Mouse (Mus musculus): Measurements from ENCODE around the gene Rnpepl1. TPM values are rescaled to one million over a fixed set of nuclear protein-coding genes. Genes with fewer than 3 reads are reported as not detected.

Rnpepl1 gene
- 100 to 1,000 TPM; 112 to 115 TPM for total RNA-seq (2023)

DNA sequence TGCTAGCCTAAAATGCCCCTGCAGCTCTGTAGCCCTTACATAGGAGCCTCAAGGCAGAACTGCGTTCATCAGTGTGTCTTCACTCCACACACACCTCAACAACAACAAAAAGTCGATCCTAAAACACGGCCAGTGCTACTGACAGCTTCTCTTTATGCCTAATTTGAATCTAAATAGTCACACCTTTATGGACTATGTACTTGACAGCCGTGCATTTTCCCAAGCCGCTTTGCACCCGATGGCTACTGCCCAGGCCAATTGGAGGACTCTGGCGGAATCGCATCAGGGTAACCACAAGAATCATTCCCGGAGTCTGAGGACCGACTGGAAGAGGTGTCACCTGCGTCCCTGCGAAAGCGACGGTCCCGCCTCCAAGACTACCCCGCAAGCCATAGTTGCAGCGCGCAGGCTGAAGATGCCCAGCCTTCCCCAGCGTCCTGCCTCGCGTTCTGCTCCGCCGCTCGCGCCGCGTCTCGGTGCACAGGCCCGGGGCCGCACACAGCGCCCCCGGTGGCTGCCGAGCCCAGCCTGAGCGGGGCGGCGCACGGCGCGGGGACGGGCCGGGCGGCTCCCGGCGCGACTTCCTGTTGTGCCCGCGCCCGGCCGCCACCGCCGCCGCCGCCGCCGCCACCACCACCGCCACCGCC is at the start of gene Rnpepl1:
Gene Rnpepl1, plus strand, starts transcription at position 545 of the 647 bp plus-strand sequence.

DNA sequence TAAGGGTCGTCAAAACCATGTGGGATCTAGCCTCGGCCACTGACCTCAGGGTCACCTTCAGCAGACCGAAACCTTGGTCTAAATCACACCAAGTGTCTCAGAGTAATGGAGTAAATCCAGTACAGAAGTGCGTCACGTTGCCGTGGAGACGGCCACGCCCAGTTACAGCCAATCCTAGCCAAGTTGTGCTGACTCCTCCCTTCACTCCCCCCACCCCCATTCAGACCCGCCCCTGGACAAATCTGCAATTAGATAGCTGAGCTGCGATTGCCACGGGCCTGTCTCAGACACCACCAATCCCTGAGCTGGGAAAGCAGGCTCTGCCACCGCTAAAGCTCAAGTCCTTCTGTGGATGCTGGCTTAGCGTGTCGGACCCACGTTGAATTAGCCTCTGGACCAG is 7.8 kb upstream of the Rnpepl1 start, which contains the start of gene Ankmy1:
Gene Ankmy1, minus strand, starts transcription at position 121 of the 400 bp plus-strand sequence.

DNA sequence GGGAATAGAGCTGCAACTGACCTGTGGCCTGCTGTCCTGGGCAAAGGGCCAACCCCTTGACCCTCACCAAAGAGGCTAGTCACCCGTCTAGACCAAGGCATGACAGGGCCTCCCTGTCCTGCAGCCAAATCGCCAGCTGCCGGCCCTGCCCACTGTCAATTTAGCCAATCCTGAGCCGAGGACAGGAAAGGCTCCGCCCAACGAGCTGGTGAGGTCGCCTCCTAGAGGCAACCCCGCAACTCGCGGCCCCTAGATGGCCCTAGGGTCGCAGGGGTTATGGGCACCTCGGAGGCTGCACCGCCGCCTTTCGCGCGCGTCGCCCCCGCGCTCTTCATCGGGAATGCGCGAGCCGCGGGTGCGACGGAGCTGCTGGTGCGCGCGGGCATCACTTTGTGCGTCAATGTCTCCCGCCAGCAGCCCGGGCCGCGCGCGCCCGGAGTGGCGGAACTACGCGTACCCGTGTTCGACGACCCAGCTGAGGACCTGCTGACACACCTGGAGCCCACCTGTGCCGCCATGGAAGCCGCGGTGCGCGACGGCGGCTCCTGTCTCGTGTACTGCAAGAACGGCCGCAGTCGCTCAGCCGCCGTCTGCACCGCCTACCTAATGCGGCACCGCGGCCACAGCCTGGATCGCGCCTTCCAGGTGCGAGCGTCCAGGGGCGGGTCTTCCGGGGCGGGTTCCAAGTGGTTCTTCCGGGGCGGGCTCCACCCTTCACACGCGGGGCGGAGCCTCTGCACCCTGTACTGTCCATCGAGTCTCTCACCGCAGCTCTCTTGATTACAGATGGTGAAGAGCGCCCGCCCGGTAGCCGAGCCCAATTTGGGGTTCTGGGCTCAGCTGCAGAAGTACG is 3.6 kb upstream of the Rnpepl1 start, which contains the start of gene Dusp28:
Gene Dusp28, plus strand, starts transcription at position 203 of the 853 bp plus-strand sequence.

DNA sequence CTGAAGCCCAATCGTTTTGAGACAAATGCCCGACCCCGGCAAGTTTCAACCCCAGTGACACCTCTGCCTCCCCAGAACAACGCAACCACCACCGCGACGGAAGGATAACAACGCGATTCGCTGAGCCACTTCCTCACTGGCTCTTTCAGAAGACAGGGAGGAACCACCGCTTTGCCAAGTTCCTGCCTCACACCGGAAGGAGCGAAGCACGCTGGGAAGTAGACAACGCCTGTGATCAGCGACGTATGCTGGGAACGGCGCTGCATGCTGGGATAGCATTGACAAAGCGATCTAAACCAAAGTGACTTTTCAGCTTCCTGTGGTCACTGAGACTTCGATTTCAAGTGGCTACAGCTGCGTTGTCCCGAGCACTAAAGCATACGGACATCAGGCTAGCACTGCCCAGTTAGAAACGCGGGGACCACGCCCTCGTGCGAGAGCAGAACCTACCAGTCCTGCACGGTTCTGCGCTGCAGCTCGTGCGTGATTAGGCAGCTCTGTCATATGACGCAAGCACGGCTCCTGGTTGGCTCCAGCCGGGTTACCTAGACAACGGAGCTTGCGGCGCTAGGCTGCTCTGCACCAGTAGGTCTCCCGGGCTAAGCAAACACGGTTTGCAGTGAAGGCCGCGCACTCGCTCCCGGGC is 23.7 kb downstream of the Rnpepl1 start, which contains the start of gene Capn10:
Gene Capn10, plus strand, starts transcription at position 195 of the 646 bp plus-strand sequence.

DNA sequence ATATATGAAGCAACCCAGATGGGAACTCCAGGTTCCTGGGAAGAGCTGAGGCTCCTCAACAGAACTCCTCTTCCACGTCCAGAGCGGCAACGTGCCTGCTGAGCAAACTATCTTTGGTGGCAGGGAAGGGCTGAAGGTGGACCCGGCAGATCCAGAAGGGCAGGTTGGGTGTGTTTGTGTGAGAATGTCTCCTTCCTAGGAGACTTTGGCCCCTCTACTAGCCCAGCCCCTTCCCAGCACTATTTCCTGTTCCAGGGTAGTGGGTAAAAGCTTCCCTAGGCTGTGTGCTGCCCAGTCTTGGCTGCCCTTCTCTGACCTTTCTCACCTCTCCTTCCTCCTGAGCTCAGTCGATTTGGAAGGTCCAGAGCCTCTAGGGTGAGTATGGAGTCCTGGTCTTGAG is 40.0 kb downstream of the Rnpepl1 start, which contains the start of gene Gpr35:
Gene Gpr35, plus strand, starts transcription at position 259 of the 400 bp plus-strand sequence.

Other genes starting within 250 kb of the Rnpepl1 start
- 10 to 100 TPM; 10.4 to 13.2 TPM for gene Gpc1, start 79.1 kb upstream of the Rnpepl1 start, total RNA-seq (2023)
- gene Ankmy1, start 7.9 kb upstream of the Rnpepl1 start, total RNA-seq (2023): 1 to 10 TPM; 1.5 to 2.1 TPM
- gene Dusp28, start 3.8 kb upstream of the Rnpepl1 start, total RNA-seq (2023): 1 to 10 TPM; 4.4 to 6.4 TPM
- 10 to 100 TPM; 23.5 to 23.8 TPM for gene Capn10, start 23.6 kb downstream of the Rnpepl1 start, total RNA-seq (2023)
- gene Gpr35, start 40.1 kb downstream of the Rnpepl1 start, total RNA-seq (2023): 1 to 10 TPM in 1 of 2 experiments, under 1 TPM in 1; 0.76 to 1.6 TPM
- gene Aqp12, start 95.6 kb downstream of the Rnpepl1 start, total RNA-seq (2023): not detected
- not detected for gene Kif1a, start 191.2 kb downstream of the Rnpepl1 start, total RNA-seq (2023)
- gene Agxt, start 224.5 kb downstream of the Rnpepl1 start, total RNA-seq (2023): not detected